Mouse (Mus musculus) liver, adult 2 months (tissue): ENCODE results near the gene Usp50.

Experiments used
- CTCF ChIP-seq: fragments of 200-500 bp; IDR thresholded peaks from 2 replicates; pipeline ENCODE4 v1.5.1; 2011; ENCODE audit warnings: low read depth, low read length, control low read depth
- POLR2A ChIP-seq: fragments of 200-500 bp; IDR thresholded peaks from 2 replicates; pipeline ENCODE4 v1.6.1; 2011; ENCODE audit warnings: low read length, control low read depth; ENCODE audit not compliant: insufficient read depth; ENCODE audit errors: extremely low read depth

GRCm38 (mm10) chr2:126706759-126707437, 76.4 kb downstream of the Usp50 start, which contains the start of gene Usp8:
- TF ChIP-seq CTCF: no peak
- peak; percentile 90 for TF ChIP-seq POLR2A
